Mouse (Mus musculus): ENCODE measurements at regions not wholly inside any gene's neighbourhood (a gene's known extent, or its start where the extent isn't known, plus 50 kb on each side); places are given as distances from the start of the nearest gene placed in this dataset.

- no peak for TF ChIP-seq CTCF (IDR thresholded peaks at IDR 0.05; ENCODE audit: low read depth)
- TF ChIP-seq EP300 (optimal IDR thresholded peaks at IDR 0.05) = no peak
Observed at GRCm38 (mm10) chr9:115640781-115641180, 268.5 kb upstream of the Gadl1 start.

All from stomach, postnatal 0 days (tissue).